Mouse (Mus musculus): ENCODE measurements at regions not wholly inside any gene's neighbourhood (a gene's known extent, or its start where the extent isn't known, plus 50 kb on each side); places are given as distances from the start of the nearest gene placed in this dataset.

- DNase-seq = no peak
Observed at GRCm38 (mm10) chr13:112237377-112237776, 50.9 kb upstream of the Ankrd55 start.

GRCm38 (mm10) chr13:112237917-112238316, 50.3 kb upstream of the Ankrd55 start:
- DNase-seq = no peak

Measured in spleen, adult 18-20 months (tissue).